Mouse (Mus musculus) spleen, postnatal 10 days (tissue): ENCODE measurements around the gene Fcrl5.
"Not testable (repeated sequence)": the region's sequence is repeated elsewhere in the genome, so short reads cannot be mapped to it uniquely, and the experiment has no call there.

Source experiments
- DNase-seq, 2 experiments: peaks; one replicate each; pipeline ENCODE4 v3.0.0; 2021 to 2022; ENCODE audit warnings: low spot score in 2 of 2

The Fcrl5 gene

DNA sequence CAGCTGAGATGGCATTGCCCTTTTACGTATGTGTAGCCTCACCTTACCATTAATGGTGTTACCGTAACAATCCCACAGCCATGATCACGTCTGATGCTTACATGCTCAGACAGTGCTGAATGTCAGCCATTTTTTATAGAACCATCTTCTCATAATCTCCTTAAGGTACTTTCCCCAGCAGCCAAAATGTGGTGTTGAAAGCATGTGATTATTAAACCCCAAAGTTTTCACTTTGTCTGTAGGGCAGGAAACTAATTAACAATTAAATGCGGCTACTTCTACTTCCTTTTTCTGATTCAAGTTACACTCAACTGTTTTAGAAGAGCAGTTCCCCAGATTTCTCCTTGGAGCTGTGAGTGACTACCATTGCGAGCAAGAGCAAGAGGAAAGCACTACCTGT is at the start of gene Fcrl5:
Fcrl5 (plus strand) TSS at position 295 of the 400 bp plus-strand sequence.
- no peak for DNase-seq

DNA sequence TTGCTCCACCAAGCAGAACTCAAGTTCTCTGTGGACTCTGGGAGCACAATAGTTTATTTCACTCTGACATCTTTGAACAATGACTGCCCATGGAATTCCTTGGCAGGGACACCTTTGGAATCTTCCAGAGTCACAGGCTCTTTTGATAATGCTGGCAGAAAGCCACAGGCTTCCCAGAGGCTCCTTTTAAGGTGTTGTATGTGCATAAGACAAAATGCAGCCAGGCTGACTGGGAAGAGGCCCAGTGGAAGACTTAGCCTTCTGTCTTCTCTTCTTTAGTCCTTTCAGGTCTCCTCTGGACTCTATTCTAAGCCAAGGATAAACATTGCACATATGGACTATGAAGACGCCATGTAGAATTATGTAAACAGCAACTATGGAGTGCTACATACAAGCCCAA is 44.6 kb upstream of the Fcrl5 start:
- no peak for DNase-seq

DNA sequence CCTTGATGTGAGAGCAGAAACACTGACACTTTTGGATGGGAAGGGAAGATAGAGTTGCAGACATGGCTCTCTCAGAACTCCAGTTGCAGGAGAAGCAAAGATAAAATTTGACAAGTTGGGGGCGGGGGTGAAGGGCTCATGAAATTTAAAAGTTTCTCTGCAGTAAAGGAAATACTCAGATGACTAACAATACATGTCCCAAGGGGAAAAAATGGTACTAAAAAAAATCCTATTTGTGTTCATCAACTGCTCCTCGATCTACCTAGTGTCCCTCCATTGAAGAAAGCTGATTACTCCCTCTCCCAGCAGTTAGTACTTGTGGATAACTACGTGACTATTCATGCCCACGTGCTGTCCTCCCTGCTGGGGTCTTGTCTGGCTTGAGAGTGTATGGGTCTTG is 36.8 kb upstream of the Fcrl5 start:
- no peak for DNase-seq

DNA sequence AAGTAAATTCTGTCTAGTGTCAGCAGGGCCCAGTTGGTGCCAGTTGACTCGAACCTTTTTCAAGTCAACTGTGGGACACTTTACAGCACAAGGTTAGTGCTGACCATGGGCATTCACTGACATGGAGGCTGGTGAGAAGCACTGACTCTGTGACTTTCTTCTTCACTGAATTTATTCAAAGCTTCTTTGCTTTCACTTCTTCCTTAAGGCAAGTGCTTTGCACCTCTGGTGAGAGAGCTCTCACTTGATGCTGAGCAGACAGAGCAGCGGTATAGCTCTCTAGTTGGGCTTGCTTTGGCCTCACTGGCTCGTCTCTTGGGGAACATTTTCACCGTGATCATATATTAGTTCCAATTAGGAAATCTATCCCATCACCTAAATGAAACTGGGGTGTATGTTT is 35.7 kb upstream of the Fcrl5 start:
- peak in 1 of 2 experiments; percentile 32 for DNase-seq

DNA sequence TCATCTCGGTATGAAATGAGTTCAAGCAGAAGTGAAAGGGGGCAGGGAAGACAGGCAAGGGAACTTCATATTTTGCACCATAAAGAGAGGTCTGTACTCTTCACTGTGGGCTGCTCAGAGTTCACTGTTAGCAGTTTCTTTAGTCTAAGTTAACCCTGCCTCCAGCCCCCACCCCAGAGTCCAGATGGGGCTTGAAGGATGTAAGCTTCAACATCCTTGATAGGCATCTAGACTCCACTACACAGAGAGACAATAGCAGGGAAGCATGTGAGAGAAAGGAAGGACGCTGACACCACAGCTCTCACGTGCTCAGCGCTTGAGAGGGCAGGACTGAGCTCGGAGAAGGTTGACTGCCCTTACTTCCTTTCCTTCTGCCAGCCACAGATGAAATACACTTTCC is 34.3 kb upstream of the Fcrl5 start:
- DNase-seq = peak; percentile 15 to 59

DNA sequence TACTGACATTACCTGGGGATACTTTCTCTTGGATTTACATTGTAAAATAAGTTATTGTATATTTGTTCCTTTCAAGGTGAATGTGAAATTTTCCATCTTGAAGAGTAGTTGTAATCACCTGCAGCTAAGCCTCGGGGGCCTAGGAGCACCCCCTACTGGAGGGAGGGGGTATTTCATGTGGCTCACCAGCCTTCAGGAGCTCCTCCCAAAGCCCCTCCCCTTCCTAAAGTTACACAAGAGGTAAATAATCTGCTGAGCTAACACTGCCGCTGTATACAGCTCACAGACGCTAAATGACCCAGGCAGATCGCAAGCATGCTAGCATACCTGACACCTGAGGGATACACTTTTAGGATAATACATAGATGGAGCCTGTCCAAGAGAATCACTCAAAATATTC is 27.4 kb upstream of the Fcrl5 start:
- peak in 1 of 2 experiments; percentile 66 for DNase-seq

DNA sequence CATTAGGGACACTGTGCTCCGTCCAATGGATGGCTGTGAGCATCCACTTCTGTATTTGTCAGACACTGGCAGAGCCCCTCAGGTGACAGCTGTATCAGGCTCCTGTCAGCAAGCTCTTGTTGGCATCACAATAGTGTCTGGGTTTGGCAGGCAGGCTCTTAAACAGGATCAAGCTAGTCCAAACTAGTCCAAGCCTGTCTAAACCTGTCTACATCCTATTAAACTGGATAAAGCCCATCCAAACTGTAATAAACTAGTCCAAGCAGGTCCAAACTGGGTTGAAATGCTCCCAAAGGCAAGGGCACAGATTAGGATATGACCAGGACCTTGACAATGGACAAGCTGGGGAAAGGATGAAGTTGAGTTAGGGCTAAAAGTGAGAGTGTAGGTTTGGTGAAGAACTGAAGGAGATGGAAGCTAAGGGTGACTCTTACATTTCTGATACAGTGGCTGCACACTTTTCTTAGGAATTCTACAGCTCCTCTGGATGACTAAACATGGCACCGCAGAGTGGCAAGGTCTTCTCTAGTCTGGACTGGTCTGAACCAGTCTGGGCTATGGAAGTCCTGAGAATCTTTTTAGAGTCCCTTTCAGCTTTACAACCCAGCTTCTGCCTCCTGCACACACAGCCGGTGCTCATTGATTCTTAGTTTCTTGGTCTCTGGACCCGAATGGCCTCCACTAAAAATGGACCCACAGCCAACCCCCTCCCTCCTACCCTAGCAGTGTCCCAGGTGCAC is 26.2 kb upstream of the Fcrl5 start:
- no peak for DNase-seq

DNA sequence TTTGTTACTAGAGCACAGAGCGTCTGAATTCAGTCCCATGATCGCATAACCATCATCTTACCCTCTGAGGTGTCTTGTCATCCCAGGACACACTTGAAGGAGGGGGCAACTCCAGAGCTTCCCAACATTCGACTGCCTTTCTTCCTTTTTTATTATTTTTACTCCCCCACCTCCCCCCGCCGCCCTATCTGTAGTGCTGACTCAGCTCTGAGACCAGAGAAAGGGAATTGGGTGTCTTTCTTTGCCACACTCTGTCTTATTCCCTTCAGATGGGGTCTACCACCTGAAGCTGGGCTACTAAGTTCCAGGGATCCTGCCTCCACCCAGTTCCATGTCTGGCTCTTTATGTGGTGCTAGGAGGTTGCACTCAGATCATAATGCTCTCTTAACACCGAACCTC is 25.0 kb upstream of the Fcrl5 start:
- DNase-seq = no peak

DNA sequence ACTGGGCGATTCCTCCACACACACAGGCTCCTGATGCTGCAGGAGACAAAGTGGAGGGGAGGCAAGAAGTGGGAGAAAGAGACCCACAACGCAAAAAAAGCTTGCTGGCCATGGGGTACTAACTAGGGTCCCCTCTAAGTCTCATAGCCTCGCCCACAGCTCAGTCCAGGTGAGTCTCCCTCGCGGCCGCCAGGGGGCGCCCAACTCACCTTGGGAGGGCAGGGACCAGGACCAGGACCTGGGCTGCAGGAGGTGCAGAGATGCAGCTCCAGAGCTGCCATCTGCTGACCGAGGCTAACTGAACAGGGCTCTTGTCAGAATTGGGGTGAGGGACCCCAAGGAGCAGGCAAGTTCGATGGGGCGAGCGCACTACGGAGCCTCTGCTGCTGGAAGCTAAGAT is 24.4 kb upstream of the Fcrl5 start:
- peak; percentile 29 to 65 for DNase-seq

DNA sequence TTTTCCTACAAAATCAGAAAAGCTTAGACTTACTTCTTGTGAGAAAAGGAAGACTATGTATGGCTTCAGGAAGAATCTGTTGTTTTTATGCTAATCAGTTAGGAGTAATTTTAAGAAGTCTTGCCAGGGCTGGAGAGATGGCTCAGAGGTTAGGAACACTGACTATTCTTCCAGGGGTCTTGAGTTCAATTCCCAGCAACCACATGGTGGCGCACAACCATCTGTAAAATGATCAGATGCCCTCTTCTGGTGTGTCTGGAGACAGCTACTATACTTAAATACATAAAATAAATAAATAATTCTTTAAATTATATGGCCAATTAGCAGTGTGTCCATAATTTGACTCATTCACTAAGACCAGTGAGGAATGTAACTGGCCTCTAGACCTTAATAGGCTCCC is 14.9 kb upstream of the Fcrl5 start:
- no peak for DNase-seq

DNA sequence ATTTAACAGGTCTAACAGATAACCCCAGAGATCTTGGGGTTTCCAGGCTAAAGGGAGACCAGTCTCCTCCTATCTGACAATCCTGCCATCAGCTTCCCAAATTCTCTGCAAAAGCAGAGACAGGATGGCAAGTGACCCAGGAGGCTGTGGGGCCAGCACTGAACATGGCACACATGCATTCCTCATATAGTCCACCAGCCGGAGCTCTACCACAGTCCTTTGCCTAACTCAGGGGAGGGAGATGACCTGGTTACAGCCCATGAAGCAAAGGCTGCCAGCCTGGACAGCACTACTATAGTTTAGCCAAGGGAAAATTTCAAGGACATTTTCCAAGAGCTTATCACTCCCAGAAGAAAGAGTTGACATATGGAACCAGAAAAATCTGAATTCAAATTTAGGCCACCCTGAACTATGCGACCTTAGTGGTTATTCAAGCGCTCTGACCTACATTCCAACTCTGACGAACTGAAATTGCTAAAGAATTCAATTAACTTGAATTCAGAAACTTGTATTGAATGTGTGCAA is 13.1 kb upstream of the Fcrl5 start:
- DNase-seq = no peak

DNA sequence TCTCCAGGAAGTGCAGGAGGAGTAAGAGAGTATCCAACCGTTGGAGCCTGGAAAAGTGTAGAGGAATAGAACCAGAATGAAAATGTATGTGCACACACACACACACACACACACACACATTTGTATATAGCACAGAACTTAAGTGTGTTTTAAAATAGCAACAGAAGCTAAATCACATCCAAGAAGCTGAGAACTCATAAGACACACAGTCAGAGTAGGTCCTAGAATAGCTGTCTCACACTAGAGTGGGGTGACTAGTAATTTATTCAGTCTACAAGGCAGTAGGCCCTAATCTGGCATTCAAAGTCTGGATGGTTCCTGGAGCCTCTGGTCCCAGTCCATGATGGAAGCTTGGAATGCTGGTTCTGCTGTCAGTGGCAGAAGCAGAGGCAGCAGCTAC is 5.0 kb downstream of the Fcrl5 start:
- no peak for DNase-seq

DNA sequence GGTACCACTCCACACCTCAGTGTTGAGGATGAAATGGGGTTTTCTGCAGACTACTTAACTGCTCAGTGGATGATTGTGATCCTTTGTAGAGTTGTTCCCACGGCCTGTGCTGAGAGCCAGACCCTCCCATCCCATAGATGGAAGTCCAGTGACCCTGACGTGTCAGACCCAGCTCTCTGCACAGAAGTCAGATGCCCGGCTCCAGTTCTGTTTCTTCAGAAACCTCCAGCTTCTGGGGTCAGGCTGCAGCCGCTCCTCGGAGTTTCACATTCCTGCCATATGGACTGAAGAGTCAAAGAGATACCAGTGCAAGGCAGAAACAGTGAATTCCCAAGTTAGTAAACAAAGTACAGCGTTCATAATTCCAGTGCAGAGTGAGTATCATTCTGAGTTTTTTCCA is 8.4 kb downstream of the Fcrl5 start:
- no peak for DNase-seq

DNA sequence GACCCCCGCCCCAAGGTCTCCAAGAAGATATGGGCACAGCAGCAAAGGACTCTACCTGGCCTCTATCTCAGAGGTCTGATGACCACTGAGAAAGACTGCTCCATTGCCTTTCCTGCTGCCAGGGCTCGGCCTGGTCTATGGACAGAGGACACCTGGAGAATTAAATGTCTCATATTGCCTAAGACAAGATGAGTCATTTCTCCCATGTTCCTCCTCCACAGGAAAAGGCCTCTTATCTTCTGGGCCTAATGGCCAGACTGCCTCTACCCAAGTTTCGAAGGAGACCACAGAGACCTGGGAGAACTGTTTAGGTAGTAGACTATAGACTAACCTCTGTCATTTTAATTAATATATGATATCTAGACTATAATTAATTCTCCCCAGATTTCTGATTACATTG is 29.9 kb downstream of the Fcrl5 start:
- DNase-seq = no peak

DNA sequence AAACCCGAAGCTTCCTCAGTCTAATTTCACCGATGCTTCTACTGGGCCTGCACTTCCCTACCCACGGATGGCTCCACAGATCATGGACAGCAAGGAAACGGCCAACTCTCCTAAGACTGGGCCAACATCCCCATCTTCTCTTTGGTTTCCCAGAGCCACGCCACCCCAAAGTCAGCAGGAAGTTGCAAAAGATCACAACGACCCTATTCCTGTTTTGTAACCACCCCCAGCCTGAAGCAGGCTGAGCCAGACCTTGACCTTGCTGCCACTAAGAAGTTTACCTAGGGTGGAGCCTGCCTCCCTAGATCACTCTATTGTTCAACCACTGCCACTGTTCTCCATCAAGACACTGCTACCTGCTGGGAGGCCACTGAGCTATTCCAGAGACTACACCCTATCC is 31.4 kb downstream of the Fcrl5 start:
- DNase-seq = no peak

DNA sequence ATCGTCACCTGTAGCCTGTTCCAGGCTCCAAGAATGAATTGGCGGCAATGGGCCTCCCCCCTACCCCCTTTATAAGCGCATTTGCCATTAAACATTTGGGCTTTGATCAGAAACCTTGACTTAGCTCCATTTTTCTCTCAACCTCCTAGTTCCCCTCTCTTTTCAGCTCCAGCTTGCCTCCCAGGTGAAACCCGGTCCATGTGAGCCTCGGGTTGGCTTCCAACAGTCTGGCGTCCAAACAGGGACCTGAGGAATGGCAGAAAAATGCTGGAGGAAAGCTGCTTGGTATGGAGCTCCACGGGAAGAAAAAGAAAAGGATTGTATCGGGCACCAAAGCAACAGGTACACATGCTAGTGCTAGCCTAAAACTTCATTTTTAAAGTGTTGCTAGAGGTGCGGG is 31.8 kb downstream of the Fcrl5 start:
- no peak for DNase-seq

DNA sequence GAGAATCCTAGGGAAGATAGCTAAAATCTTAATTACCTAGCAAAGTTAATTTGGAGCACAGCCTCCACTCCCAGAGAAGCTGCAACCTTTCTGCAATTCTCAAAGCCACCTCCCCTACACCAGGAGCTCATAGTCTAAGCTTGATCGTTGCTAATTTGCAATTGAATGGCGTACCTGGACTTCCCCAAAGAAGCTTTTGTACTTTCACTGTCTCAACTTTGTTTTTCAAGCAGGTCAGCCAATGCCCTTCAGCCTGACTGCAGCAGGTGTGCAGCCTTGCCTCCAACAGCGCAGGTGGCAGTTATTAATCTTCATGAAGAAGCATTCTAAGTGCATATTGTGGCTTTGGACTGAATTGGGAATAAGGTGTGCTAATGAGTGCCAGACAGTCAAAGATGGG is 42.4 kb downstream of the Fcrl5 start:
- DNase-seq = not testable (repeated sequence)

DNA sequence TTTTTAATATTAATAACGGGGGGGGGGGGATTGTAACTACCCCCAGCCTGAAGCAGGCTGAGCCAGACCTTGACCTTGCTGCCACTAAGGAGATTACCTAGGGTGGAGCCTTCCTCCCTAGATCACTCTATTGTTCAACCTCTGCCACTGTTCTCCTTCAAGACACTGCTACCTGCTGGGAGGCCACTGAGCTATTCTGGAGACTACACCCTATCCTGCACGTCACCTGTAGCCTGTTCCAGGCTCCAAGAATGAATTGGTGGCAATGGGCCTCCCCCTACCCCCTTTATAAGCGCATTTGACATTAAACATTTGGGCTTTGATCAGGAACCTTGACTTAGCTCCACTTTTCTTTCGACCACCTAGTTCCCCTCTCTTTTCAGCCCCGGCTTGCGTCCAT is 43.0 kb downstream of the Fcrl5 start:
- not testable (repeated sequence) for DNase-seq

DNA sequence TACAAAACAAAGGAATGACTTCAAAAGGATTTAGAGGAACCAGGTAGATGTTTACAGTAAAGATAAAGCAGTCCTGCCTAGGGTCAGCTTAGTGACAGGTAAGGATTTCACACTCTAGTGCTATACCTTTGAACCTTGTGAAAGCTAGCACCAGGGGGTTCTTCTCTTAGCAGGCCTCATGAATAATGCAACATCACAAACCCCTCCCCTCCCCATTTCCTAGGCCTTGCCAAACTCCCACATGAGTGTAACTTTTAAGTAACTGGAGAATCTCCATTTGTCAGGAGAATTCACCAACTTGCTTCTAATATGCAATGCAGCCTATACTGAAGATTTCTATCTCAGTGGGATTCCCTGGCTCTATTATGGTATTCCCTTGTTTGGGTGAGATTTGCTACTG is 43.7 kb downstream of the Fcrl5 start:
- not testable (repeated sequence) for DNase-seq

DNA sequence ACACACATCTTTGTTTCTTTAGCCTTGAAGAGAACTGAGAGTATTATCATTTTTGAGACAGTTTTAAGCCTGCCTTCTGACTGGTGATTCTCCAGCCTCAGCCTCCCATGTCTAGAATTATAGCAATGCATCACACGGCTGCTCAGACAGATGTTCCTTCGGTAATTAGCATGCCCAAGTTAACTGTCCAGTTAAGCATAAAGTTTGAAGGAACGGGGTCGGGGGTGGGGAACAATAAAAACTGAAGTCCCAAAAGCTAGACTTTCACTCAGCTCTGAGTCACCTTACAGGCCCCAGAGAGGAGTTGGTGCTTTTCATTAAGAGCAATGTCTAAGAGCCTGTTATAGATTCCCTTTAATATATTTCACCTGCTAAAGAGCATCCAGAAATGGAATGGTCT is 51.8 kb downstream of the Fcrl5 start:
- DNase-seq = no peak

DNA sequence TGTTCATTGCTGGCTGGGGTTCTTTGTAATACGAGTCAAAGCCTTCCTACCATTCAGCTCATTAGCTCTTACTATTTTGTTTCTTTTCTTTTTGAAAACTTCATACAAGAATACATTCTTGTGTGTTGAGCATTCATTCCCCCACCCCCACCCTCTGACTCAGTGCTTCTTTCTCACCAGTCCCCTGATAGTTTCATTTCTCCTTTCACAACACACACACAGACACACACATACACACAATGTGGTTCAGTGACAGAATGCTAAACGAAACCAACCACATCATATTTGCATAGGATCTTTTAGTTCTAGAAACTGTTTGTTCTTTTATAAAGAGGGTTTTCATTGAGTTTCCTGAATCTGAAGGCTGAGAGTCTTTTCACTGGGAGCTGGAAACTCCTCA is 52.3 kb downstream of the Fcrl5 start:
- no peak for DNase-seq

DNA sequence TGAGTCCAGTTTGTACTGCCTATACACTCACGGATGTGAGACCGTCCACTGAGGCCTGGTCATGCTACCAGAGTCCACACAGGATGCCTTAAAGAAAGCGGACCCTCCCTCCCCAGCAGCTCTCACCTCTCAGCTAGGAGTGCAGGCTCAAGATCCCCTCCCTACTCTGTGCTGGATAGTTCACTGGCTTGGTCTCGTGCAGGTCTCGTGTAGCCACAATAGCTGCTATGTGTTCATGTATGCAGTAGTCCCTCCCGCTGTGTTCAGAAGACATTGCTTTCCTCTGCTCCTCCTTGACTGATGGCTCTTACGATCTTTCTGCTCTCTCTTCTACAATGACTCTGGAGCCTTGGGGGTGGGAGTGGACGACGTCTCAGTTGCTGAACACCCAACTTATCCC is 62.7 kb downstream of the Fcrl5 start:
- no peak for DNase-seq

DNA sequence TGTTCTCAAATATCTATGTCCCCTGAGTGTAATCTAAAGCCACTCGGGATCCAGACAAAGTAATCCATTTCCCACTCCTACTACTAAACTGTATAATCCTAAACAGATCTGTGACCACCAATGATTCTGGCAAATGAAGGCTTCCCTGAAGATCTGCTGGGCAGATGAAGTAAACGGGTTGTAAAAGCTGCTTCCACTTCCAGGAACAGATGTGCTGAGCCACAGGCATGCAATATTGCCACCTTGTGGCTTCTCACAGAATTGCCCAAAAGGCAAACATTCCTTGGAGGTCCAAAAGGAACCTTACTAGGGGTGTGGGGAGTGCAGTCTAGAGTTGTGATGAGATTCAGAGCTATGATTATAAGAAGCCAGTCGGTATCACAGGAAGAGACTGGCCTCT is 63.5 kb downstream of the Fcrl5 start:
- peak; percentile 54 to 71 for DNase-seq
